Mouse (Mus musculus) C2C12 (cell line): ENCODE measurements around the gene Ubr7.

Experiments used
- CEBPB ChIP-seq: IDR thresholded peaks from one replicate; pipeline ENCODE4 v1.6.1; 2011; ENCODE audit warnings: low read depth, mild to moderate bottlenecking, control low read depth, moderate library complexity
- CTCF ChIP-seq: IDR thresholded peaks from one replicate; pipeline ENCODE4 v1.5.1; 2011; ENCODE audit not compliant: control insufficient read depth, insufficient read depth, insufficient read length
- MAX ChIP-seq: IDR thresholded peaks from one replicate; pipeline ENCODE4 v1.6.1; 2011; ENCODE audit warnings: mild to moderate bottlenecking, control low read depth
- MYOG ChIP-seq: IDR thresholded peaks from one replicate; pipeline ENCODE4 v1.6.1; 2011; ENCODE audit not compliant: control insufficient read depth, insufficient read length; ENCODE audit errors: extremely low read depth
- USF1 ChIP-seq: IDR thresholded peaks from one replicate; pipeline ENCODE4 v1.6.1; 2011; ENCODE audit warnings: low read depth, mild to moderate bottlenecking, control low read depth, moderate library complexity

DNA sequence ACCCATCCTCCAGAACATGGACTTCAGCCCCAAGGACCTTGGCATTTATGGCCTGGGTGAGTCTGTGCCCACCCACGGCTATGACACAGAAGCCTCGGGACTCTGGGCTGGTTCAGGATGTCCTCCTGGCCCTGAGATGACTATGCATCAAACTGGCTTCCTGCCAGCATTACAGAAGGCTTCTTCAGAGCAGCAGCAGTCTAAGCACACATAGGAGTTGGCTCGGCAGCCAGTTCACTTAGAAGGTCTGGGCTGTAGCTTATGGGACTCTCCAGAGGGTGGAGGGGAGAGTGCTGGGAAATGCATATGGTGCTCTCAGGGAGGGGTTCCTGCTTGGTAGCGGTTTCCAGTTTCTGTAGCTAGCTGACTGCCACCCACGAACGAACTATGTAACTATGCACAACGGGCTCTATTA lies 32.0 kb upstream of the Ubr7 start:
- TF ChIP-seq CTCF (no peak), USF1 (no peak), MAX (no peak), MYOG (no peak), CEBPB (no peak)
